Mouse (Mus musculus): ENCODE results near the gene Gtf2a1.

The Gtf2a1 gene

DNA sequence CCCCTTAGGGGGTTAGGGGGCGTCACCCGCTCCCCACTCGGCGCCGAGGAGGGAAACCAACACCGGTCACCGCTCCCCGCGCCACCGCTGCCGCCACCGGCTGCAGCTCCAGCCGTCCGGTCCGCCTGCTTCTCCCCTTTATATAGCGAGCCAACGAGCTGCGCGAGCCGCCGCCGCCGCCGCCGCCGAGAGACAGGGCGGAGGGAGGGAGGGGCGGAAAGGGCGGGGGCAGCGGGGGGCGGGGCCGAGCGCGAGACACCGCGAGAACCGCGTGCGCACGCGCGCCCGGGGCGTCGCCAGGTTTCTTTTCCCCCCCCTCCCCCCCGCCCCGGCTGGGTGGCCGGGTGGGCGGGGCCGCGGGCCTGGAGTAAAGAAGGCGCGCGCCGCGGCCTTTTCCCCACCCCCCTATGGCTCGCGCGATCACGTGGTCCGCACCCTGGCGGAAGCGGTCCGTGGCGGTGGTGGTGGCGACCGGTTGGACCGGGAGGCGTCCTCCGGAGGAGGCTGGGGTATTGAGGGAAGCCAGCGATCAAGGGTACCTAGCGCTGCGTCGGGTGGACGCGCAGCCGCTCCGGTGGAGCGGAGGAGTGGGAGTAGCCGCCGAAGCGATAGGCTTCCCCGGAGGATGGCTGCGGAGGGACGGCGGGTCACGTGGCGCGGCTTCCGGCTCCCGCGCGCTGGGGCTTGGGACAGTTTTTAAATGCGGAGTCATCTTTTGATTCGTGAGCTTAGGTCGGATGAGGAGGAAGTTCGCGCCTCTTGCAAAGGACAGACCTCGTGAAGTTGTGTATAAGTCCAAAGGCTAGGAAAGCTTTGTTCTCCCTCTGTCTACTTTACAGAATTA lies at the start of gene Gtf2a1:
TSS of gene Gtf2a1 (minus strand) at position 641 of the 844 bp plus-strand sequence.
- DNase-seq = peak; percentile 98 to 99

DNA sequence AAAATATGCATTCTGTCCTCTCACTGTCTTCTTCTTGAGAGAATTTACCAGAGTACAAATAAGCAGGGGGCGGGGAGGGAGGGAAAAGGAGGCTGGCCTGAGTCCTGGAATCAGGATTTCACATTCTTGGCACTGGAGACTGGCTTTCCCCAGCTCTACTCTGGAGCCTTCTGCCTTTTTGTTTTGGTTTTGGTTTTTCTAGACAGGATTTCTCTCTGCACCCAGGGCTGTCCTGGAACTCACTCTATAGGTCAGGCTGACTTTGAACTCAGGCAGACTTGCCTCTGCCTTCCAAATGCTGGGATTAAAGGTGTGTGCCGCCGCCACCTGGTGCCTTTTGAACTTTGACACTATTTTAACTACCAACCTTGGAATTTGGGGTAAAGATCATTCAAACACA lies 48.1 kb upstream of the Gtf2a1 start:
- peak; percentile 42 to 45 for DNase-seq

DNA sequence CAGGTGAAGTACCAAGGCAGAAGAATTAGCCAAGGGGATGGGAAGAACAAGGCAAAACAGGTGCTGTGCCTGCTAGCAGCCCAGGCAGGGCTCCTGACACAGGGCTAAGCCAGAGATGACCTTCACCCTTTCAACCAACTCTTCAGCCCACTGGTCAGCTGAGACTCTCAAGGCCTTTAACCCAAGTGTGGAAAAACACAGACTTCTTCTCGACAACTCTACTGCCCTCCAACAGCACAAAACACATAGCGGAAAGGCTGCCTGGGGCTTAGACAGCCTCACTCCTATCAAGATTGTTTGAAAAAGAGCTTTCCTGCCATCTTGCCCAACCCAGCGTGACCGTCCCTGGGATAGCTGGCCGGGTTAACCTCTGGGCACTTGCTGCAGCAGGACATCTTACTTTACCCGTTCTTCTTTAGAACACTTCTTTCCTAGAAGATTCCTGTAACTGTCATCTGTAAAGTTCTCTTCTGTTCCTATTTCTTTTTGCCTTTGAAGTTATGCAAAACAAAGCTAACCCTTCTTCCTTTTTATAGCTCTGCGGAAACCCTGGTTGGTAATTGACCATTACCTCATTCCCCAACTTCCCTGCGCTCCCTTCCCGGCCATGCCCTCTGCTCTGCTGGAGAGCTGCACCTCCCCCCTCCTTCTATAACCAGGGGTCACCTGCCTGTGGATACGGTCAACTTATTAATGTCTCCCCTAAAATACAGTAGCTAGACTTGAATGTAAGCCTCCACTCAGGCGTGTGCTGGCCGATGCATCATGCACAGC lies 47.0 kb upstream of the Gtf2a1 start:
- no peak for DNase-seq

DNA sequence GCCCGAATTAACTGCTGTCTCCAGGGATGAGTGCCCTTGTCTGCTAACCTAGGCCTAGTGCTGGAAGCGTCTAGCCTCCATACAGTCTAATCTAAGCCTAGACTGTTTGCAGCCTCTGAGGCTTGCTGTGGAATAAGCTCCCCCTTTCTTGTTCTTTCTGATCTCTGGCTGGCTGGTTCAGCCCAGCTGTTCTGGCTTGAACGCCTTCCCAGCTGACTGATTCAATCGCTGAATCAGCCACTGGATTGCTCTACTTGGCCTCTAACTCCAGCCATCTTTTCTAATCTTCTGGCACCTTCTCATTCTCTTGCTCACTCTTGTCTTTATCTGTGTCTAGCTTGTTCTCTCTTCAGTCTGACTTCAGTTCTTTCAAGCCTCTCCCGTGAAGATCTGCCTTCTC lies 36.2 kb upstream of the Gtf2a1 start:
- DNase-seq = no peak

DNA sequence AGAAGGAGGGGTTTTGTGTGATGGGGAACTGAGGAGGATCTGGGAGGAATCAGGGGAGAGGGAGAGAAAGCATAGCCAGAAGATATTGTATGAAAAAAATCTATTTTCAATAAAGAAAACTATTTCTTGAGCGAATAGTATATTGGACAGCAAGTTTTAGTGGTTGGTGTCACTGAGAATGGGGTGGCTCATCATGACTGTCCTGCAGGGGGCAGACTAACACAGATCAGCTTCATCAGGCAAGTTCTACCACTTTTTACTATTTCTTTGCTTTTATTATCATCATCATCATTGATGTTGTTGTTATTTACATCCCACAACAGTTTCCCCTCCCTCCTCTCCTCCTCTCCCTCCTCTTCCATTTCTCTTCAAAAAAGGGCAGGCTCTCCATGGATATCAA lies 34.7 kb upstream of the Gtf2a1 start:
- DNase-seq = peak; percentile 46 to 48

DNA sequence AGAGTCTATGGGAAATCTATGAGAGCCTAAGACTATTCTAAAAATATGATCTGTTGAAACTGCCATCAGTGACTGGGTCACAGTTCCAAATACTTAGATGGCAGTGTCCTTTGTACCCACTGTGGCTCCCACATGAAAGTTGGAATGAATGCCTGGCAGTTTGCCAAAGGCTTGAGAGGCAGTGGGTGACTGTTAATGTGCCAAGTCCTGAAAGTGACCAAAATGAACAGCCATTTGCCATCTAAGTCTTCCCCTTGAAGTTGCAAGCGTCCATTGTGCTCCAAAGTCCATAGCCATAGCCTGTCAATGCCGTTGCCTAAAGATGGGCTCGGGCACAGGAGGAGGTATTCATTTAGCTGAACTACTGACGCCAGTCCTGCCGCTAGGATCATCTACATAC lies 19.1 kb upstream of the Gtf2a1 start:
- peak; percentile 51 to 62 for DNase-seq

DNA sequence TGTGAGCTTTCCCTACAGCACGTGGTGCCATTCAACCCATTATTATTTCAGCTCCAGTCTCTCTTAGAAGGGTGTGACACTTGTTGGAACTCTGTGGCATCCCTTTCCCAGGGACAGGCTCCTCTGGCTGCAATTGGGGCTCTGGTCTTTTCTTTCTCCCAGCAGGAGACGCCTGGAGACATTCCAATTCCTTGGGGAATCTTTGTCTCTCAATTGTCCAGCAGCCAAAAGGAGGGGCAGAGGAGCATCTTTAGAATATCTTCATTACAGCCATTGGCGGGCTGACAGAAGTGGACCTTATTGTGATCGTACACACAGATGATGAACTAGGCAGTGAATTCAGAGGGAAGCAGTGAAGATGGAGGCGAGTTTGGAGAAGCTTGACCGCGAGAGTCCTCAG lies 17.4 kb upstream of the Gtf2a1 start:
- DNase-seq = peak; percentile 56 to 58

DNA sequence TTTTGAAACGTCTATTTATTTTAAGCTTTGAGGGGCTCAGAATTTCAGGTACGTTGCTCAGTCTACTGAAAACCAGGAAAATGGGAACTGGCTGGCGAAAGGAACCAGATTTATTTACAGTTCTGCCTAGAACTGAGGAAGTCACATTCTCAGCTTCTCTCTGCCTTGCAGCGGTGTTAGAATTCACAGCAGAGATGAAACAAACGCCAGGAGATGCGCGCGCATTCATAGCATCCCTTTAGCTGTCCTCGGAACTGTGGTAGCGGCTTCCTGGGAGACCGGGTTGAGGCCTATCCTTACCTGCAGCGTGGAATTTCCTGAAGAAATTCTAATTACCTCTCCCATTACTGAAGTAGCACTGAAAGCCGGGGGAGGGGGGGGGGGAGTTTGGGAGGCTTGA lies 16.4 kb upstream of the Gtf2a1 start:
- DNase-seq = no peak

DNA sequence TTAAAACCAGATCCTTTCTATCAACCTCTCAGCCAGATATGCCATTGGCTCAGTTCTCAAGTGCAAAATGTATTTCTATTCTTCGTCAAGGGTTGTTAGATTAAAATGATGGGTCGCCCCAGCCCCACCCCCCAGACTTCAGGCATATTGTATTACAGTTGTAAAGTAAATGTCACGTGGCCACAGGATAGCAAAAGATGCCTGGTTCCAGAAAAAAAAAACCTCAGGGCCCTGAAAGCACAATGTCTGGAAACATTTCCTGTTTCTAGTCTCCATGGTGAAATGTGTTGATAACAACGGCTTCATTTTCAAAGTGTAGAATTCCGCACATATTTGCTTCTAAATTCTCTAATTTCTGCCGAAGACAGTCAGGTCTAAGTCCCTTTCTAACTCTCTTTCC lies 14.3 kb upstream of the Gtf2a1 start:
- no peak for DNase-seq

DNA sequence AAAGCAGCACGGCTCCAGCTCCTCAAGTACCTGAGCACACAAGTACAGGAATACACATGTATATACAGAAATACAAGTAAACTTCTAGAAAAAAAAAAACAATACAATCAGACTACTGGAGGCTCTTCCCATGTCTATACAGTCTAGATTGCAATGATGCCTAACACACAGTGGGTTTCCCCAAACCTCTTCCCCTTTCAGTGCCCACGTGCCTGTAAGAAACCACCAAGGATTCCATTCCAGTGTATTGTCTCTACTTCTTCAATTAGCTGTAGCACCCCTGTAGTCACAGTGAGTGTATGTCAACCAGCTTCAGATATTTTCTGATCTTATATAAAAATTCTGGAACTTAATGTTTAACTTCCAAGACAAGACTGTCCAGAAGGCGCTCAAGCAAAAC lies 1.8 kb upstream of the Gtf2a1 start:
- no peak for DNase-seq

DNA sequence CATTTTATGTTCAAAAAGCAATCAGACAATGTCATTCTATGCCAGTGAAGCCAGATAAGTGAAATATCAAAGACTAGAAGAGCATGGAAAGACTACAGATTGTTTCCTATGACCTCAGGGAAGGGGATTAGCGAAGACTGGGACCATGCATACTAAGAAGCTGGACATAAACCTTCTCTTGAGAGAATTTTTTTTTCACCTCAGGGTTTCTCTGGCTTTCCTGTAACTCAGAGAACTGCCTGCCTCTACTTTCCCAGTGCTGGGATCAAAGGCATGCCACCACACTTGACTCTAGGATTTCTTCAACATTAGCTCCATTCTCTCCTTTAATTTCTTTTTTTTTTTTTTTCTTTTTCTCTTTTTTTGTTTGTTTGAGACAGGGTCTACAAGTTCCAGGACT lies 904 bp upstream of the Gtf2a1 start:
- DNase-seq = no peak

DNA sequence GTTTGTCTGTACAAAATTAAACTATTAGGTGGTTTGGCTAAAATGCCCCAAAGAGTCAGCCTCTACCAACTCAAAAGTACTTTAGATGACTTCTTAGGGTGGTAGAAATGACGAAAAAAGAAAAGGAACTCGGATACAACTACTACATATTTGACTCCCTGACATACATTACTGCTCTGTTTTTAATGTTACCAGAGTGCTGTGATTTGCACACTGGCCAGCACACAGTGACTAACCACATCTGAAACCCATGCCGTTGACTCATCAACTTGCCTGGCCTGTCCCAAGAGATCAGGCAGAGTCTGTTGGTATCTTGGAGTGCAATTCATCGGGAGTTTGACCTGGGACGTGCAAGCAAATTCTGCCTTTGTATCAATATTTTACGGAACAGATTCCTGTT lies 429 bp upstream of the Gtf2a1 start:
- DNase-seq = peak; percentile 14 to 22

DNA sequence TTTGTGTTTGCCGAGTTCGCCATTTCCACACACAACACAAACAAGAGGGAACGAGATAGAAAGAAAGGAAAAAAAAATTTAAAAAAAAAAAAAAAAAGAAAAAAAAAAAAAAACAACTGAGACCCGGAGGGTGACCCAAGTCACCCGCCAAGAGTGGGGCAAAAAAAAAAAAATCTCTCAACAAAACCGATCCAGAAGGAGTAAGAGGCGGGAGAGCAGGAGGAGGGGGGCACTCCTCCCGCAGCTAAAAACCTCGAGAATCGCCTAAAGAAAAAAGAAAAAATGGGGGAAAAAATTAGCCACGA lies 793 bp downstream of the Gtf2a1 start:
- DNase-seq = no peak

DNA sequence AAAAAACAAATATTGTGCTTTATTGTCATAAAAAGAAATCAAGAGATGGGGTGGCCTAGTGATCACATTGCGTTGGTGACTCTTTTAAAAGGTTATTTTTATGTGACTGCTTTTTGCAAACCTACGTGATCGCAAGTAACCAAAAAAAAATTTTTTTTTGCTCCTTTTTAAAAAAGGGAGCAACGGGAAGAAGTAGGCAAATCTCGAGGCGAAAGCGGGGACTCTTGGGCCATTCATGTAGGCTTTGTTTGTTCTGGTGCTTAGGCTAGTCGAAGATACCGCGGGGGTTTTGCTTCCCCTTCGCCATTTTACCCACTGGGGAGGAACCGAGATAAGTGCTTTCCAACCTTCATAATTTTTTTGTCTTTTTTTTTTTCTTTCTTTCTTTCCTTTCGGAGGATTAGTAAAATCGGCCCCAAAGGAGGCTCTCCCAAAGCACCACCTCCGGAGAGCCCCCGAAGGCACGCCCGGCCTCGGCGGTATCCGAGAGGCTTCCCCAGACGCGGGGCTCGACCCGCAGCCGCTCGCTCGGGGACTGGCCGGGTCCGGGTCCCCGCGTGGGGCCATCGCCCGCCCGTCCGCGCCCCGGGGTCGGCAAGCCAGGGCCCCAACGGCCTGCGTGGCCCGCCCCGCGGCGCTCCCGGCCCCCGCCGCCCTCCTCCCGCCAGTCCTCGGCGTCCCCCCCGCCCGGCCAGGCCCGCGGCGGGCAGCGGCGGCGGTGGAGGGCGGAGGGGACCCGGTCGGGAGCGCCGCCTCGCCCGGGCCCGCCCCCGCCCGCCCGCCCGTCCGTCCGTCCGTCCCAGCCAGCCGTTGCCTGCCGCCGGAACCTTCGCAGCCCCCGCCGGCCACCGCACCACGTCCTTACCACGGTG lies 1.4 kb downstream of the Gtf2a1 start:
- DNase-seq = peak; percentile 77 to 80

DNA sequence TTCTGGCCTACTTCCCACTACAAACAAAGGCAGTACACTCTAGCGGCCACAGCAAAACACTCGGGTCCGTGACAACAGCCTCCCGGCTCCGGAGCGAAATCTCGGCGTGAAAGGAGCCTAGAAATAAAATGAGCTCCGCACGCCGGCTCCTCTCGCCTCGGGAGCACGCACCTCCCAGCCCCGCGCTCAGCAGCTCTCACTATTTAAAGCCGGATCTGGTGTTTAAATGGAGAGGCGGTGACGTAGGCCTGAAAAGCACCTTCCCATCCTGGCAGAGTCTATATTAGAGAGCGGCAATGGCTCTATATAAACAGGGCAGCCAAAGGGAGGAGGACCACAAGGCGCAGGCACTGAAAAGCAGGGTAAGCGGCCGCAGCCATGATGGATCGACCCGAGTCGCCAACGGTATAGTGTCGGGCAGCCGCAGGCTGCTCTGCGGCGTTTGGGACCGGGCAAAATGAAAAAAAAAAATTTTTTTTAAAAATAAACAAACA lies 2.1 kb downstream of the Gtf2a1 start:
- peak; percentile 95 to 96 for DNase-seq

DNA sequence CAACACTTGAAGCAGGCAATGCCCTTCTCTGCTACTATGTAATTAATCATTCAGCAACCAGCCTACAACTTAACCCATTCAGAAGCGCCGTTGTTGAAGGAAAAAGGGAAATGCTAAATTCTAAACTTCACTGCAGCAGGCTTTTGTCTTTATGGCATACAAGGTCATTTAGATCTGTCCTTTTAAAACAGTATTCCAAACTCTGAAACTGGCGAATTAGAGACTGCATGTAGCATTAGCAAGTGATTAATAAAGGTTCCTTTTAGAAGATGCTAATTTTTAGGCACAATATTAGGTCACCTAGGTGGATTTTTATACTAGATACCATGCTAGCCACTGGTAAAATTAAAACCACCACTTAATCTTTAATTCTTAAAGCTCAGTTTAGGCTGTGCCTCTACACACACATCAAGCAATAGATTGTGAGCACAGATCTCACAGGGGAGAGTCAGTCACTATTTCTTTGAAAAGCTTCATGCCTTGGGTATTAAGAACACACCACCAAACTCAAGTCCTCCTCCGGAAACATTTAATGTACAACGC lies 2.7 kb downstream of the Gtf2a1 start:
- DNase-seq = peak in 1 of 2 experiments; percentile 18

DNA sequence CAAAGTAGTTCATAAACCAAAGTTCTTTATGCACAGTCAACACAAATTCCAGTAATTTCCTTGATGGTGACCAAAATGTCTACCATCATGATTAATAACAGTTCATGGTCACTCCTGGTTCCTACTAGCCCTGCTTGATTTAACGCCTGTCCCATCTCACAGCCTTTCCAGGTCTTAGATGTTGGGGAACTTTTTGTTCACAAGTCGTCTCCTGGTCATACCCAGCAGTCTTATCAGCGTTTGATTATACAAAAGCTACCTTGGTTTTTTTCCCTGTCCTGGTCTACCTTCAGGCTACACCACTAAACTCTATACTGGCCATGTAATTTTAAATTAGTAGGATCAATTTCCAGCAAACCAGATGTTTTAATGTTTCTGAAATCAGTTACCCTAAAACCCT lies 3.2 kb downstream of the Gtf2a1 start:
- no peak for DNase-seq

DNA sequence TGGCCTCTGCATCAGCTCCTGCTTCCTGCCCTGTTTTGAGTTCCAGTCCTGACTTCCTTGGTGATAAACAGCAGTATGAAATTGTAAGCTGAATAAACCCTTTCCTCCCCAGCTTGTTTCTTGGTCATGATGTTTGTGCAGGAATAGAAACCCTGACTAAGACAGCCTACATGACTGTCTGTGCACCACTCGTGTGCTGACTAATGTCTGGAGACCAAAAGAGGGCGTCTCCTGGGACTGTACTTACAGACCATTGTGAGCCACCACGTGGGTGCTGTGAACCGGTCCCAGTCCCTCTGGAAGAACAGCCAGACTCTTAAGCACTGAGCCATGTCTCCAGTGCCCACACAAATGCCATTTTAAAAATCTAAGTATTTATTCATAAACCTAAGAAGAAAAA lies 4.5 kb downstream of the Gtf2a1 start:
- peak in 1 of 2 experiments; percentile 13 for DNase-seq

DNA sequence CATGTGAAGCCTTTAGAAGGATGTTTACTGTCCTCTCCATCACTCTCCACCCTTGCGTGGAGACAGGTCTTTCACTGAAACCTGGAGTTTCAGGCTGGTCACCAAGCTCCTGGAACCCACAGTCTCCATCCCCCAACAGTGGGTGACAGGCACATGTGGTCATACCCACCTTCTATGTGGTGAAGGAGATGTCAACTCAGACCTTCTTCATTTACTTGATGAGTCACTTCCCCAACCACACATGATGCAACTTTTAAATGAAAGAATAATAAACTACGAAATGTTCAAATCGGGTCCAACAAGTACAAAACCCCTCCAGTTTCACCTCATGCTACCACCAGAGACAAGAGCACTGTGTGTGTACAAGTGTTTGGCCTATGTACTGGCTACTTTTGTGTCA lies 5.1 kb downstream of the Gtf2a1 start:
- no peak for DNase-seq

DNA sequence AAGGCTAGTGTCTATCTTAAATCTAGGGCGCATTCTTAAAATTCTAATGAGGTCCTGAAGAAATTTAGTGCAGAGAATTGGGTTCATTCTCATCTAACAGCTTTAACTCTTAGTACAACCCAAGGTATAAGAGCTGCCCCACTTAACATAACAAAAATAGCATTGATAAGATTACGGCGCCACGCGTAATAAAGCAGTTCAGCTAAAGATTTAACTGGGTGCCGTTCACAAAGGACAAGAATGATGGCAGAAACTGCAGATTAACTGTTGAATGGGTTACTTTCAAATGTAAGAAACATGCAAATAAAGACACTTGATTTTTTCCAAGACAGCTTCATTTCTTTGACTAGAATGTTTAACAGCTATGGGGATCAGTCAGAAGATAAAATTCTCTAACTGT lies 6.9 kb downstream of the Gtf2a1 start:
- DNase-seq = no peak

DNA sequence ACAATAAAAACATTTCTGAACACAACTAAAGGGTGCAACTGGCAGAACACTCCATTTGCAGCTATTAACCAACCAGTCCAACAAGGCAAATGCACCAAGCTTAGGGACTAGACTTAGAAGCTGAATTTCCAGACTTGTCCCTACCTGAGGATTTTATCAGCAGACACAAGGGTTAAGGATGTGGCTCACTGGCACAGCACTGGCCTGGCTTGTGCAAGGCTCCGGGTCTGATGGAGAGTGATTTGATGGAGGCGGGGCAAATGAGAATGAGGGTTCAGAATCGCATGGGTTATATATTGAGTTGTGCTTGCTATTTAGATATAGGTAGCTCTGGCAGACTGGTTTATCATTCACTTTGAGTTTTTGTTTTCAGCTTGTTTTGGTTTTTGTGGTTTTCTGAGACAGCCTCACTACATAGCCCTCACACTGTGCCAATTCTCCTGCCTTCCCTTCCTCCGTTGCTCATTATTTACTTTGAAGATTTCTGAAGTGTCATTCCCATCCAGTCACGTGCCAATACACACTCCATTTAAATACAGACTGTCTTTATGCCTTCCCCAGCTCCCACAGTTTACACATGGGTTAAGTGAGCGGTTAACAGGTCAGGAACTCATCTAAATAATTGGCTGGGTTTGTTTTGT lies 7.8 kb downstream of the Gtf2a1 start:
- DNase-seq = no peak

All from cerebellum, postnatal 10 days (tissue).